Mouse (Mus musculus): ENCODE measurements around the gene Mecp2. TPM values are rescaled to one million over a fixed set of nuclear protein-coding genes. Genes with fewer than 3 reads are reported as not detected.

Gene Mecp2
- polyA plus RNA-seq, 1 experiment from 2014 or later = 9.9 TPM

GRCm38 (mm10) chrX:74014597-74014996 lies 120.6 kb downstream of the Mecp2 start:
- 80% methylated on average over 1 of the region's 1 CpGs for WGBS
- ATAC-seq (ENCODE audit: extremely low read depth, insufficient number of reproducible peaks, low FRiP score, low TSS enrichment) = no peak
- Histone ChIP-seq H3K4me2 (no peak overlapping the region), H3K27me3 (replicated peaks) (peaks cover 3% of the 10 kb centered on the region; the same call in 1 of the 2 replicates), H3K27ac (replicated peaks) (no peak overlapping the region), H3K9ac (no peak overlapping the region), H3K4me3 (no peak overlapping the region), H3K9me3 (no peaks in the 10 kb centered on the region), H3K4me1 (no peaks in the 10 kb centered on the region), H3K36me3 (peaks cover 36% of the 10 kb centered on the region)

- no peak overlapping the region for H3K4me2 ChIP-seq
- H3K4me3 ChIP-seq = no peak overlapping the region
- no peaks in the 10 kb centered on the region for H3K36me3 ChIP-seq
- no peaks in the 10 kb centered on the region for H3K27me3 ChIP-seq (replicated peaks)
- no peak for ATAC-seq (ENCODE audit: extremely low read depth, insufficient number of reproducible peaks, low FRiP score, low TSS enrichment)
- H3K4me1 ChIP-seq = no peaks in the 10 kb centered on the region
- no peaks in the 10 kb centered on the region for H3K9me3 ChIP-seq
- 55% methylated on average over 8 of the region's 8 CpGs for WGBS
- H3K9ac ChIP-seq = no peak overlapping the region
- no peak overlapping the region for H3K27ac ChIP-seq (replicated peaks)
These were observed 127.1 kb downstream of the Mecp2 start for GRCm38 (mm10) chrX:74008063-74008462.

GRCm38 (mm10) chrX:74006401-74006800 lies 128.8 kb downstream of the Mecp2 start:
- no peaks in the 10 kb centered on the region for H3K4me1 ChIP-seq
- no peak overlapping the region for H3K9ac ChIP-seq
- ATAC-seq (ENCODE audit: extremely low read depth, insufficient number of reproducible peaks, low FRiP score, low TSS enrichment) = no peak
- H3K36me3 ChIP-seq = no peaks in the 10 kb centered on the region
- no peaks in the 10 kb centered on the region for H3K27me3 ChIP-seq (replicated peaks)
- H3K9me3 ChIP-seq = no peaks in the 10 kb centered on the region
- H3K27ac ChIP-seq (replicated peaks) = no peak overlapping the region
- 62% methylated on average over 21 of the region's 21 CpGs for WGBS
- H3K4me2 ChIP-seq = no peak overlapping the region
- H3K4me3 ChIP-seq = no peak overlapping the region

GRCm38 (mm10) chrX:74003644-74004043 lies 131.5 kb downstream of the Mecp2 start:
- 67% methylated on average over 2 of the region's 2 CpGs for WGBS
- no peak overlapping the region for H3K27ac ChIP-seq (replicated peaks)
- no peaks in the 10 kb centered on the region for H3K36me3 ChIP-seq

GRCm38 (mm10) chrX:74001024-74001423 lies 134.1 kb downstream of the Mecp2 start:
- ATAC-seq (ENCODE audit: extremely low read depth, insufficient number of reproducible peaks, low FRiP score, low TSS enrichment) = no peak
- Histone ChIP-seq H3K4me1 (peaks cover 11% of the 10 kb centered on the region), H3K27ac (replicated peaks) (no peak overlapping the region), H3K4me2 (no peak overlapping the region), H3K4me3 (no peak overlapping the region), H3K27me3 (replicated peaks) (no peaks in the 10 kb centered on the region), H3K9ac (no peak overlapping the region), H3K9me3 (no peaks in the 10 kb centered on the region), H3K36me3 (no peaks in the 10 kb centered on the region)
- WGBS = 64% methylated on average over 3 of the region's 3 CpGs

More at GRCm38 (mm10) chrX:74003644-74004043, 131.5 kb downstream of the Mecp2 start:
- H3K4me3 ChIP-seq = no peak overlapping the region
- H3K27me3 ChIP-seq (replicated peaks) = no peaks in the 10 kb centered on the region
- H3K9me3 ChIP-seq = no peaks in the 10 kb centered on the region
- H3K4me2 ChIP-seq = no peak overlapping the region
- H3K4me1 ChIP-seq = peaks cover 10% of the 10 kb centered on the region
- H3K9ac ChIP-seq = no peak overlapping the region
- ATAC-seq (ENCODE audit: extremely low read depth, insufficient number of reproducible peaks, low FRiP score, low TSS enrichment) = no peak

GRCm38 (mm10) chrX:73998911-73999869 lies 136.0 kb downstream of the Mecp2 start:
- no peak for ATAC-seq (ENCODE audit: extremely low read depth, insufficient number of reproducible peaks, low FRiP score, low TSS enrichment)
- Histone ChIP-seq H3K9ac (no peak overlapping the region), H3K9me3 (no peaks in the 10 kb centered on the region), H3K4me2 (peak overlapping the region; percentile 37), H3K4me1 (peaks cover 11% of the 10 kb centered on the region), H3K27me3 (replicated peaks) (no peaks in the 10 kb centered on the region), H3K4me3 (no peak overlapping the region), H3K36me3 (no peaks in the 10 kb centered on the region), H3K27ac (replicated peaks) (peak overlapping the region; percentile 48)
- WGBS = 24% methylated on average over 8 of the region's 8 CpGs

GRCm38 (mm10) chrX:73977783-73978182 lies 157.4 kb downstream of the Mecp2 start:
- Histone ChIP-seq H3K27me3 (replicated peaks) (no peaks in the 10 kb centered on the region), H3K27ac (replicated peaks) (no peak overlapping the region), H3K4me1 (no peaks in the 10 kb centered on the region), H3K9ac (no peak overlapping the region), H3K36me3 (no peaks in the 10 kb centered on the region), H3K4me3 (no peak overlapping the region), H3K4me2 (no peak overlapping the region), H3K9me3 (no peaks in the 10 kb centered on the region)
- WGBS = 59% methylated on average over 1 of the region's 1 CpGs
- no peak for ATAC-seq (ENCODE audit: extremely low read depth, insufficient number of reproducible peaks, low FRiP score, low TSS enrichment)

MicroRNAs encoded within 50 kb of the gene (microRNA counts, 519-probe panel; counts per million panel counts)
- microRNA mmu-miR-718 = 209 counts per million, percentile 61 among the panel's probes with 10 or more counts

Small RNAs within 50 kb of the gene (microRNA-seq; reads per million reads assigned to microRNA genes)
- gene Mir5132 = 2.0 reads per million, percentile 3 among the genes with 10 or more reads in this experiment
- not detected for gene Mir718

Other genes starting within 250 kb of the Mecp2 start
- gene Avpr2, start 243.3 kb downstream of the Mecp2 start, polyA plus RNA-seq (2015; fragmentation: Nextera tagmentation; extraction: Ambion mirVana) = 0.13 TPM in 1 of 2 replicates, not detected in the other
- 0.66 and 0.86 TPM in 2 replicates for gene L1cam, start 239.3 kb downstream of the Mecp2 start, polyA plus RNA-seq (2015; fragmentation: Nextera tagmentation; extraction: Ambion mirVana)
- gene Arhgap4, start 213.5 kb downstream of the Mecp2 start, polyA plus RNA-seq (2015; fragmentation: Nextera tagmentation; extraction: Ambion mirVana) = 1.5 TPM in 2 replicates
- 87.0 and 96.6 TPM in 2 replicates for gene Naa10, start 213.4 kb downstream of the Mecp2 start, polyA plus RNA-seq (2015; fragmentation: Nextera tagmentation; extraction: Ambion mirVana)
- gene Renbp, start 204.5 kb downstream of the Mecp2 start, polyA plus RNA-seq (2015; fragmentation: Nextera tagmentation; extraction: Ambion mirVana) = 52.1 and 60.4 TPM in 2 replicates
- gene Hcfc1, start 169.0 kb downstream of the Mecp2 start, polyA plus RNA-seq (2015; fragmentation: Nextera tagmentation; extraction: Ambion mirVana) = 31.7 and 34.3 TPM in 2 replicates
- 45.2 and 50.3 TPM in 2 replicates for gene Irak1, start 111.4 kb downstream of the Mecp2 start, polyA plus RNA-seq (2015; fragmentation: Nextera tagmentation; extraction: Ambion mirVana)
- gene Opn1mw, start 7.9 kb downstream of the Mecp2 start, polyA plus RNA-seq (2015; fragmentation: Nextera tagmentation; extraction: Ambion mirVana) = not detected in 2 replicates
- gene Tex28, start 32.5 kb upstream of the Mecp2 start, polyA plus RNA-seq (2015; fragmentation: Nextera tagmentation; extraction: Ambion mirVana) = not detected in 2 replicates
- gene Tktl1, start 41.9 kb upstream of the Mecp2 start, polyA plus RNA-seq (2015; fragmentation: Nextera tagmentation; extraction: Ambion mirVana) = not detected in 2 replicates
- gene Flna, start 114.5 kb upstream of the Mecp2 start, polyA plus RNA-seq (2015; fragmentation: Nextera tagmentation; extraction: Ambion mirVana) = 136 and 154 TPM in 2 replicates
- gene Emd, start 119.3 kb upstream of the Mecp2 start, polyA plus RNA-seq (2015; fragmentation: Nextera tagmentation; extraction: Ambion mirVana) = 16.3 and 17.2 TPM in 2 replicates
- 437 and 511 TPM in 2 replicates for gene Rpl10, start 135.4 kb upstream of the Mecp2 start, polyA plus RNA-seq (2015; fragmentation: Nextera tagmentation; extraction: Ambion mirVana)
- 63.9 and 66.2 TPM in 2 replicates for gene Taz, start 146.5 kb upstream of the Mecp2 start, polyA plus RNA-seq (2015; fragmentation: Nextera tagmentation; extraction: Ambion mirVana)
- gene Dnase1l1, start 147.0 kb upstream of the Mecp2 start, polyA plus RNA-seq (2015; fragmentation: Nextera tagmentation; extraction: Ambion mirVana) = 9.9 and 13.4 TPM in 2 replicates
- 117 and 131 TPM in 2 replicates for gene Atp6ap1, start 161.7 kb upstream of the Mecp2 start, polyA plus RNA-seq (2015; fragmentation: Nextera tagmentation; extraction: Ambion mirVana)
- 136 and 152 TPM in 2 replicates for gene Gdi1, start 169.6 kb upstream of the Mecp2 start, polyA plus RNA-seq (2015; fragmentation: Nextera tagmentation; extraction: Ambion mirVana)
- gene Fam50a, start 177.7 kb upstream of the Mecp2 start, polyA plus RNA-seq (2015; fragmentation: Nextera tagmentation; extraction: Ambion mirVana) = 49.5 and 55.5 TPM in 2 replicates
- 5.3 and 7.5 TPM in 2 replicates for gene Plxna3, start 193.7 kb upstream of the Mecp2 start, polyA plus RNA-seq (2015; fragmentation: Nextera tagmentation; extraction: Ambion mirVana)
- 90.1 and 98.3 TPM in 2 replicates for gene Lage3, start 218.3 kb upstream of the Mecp2 start, polyA plus RNA-seq (2015; fragmentation: Nextera tagmentation; extraction: Ambion mirVana)
- 59.3 TPM in 2 replicates for gene Ubl4a, start 237.9 kb upstream of the Mecp2 start, polyA plus RNA-seq (2015; fragmentation: Nextera tagmentation; extraction: Ambion mirVana)
- gene Slc10a3, start 238.0 kb upstream of the Mecp2 start, polyA plus RNA-seq (2015; fragmentation: Nextera tagmentation; extraction: Ambion mirVana) = 16.1 and 16.3 TPM in 2 replicates

Data from heart, embryonic 13.5 days (tissue).